Mouse (Mus musculus) retina, adult 2 months (tissue): Measurements from ENCODE around the gene Pla2g5.
"Not testable (repeated sequence)": the region's sequence is repeated elsewhere in the genome, so short reads cannot be mapped to it uniquely, and the experiment has no call there.

Experiments
- DNase-seq: peaks from one replicate; pipeline ENCODE4 v3.0.0-alpha.2; 2012; ENCODE audit warnings: low read depth, low spot score

The Pla2g5 gene

DNA sequence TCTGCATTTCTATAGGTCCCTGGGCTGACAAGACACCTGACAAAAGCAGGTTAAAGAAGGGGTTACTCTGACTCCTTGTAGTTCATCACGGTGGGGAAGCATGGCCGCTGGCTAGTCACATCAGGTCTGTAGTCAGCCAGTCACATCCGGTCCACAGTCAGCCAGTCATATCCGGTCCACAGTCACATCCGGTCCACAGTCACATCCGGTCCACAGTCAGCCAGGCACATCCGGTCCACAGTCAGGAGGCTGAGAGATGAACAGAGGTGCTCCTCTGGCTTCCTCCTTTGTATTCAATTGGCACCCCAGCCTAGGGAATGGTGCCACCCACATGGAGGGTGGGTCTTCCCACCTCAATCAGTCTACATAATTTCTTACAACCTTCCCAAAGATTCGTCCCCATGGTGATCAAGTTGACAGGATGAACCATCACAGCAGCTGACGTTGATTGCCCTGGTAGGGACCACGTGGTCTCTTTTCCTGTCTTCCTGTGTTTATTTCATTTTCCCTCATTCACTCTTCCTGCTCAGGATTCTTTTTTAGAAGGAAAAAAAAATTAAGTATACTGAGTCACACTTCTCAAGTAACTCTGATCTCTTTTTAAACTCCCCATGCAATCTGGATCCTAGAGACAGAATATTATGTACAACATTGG, at the start of gene Pla2g5:
Gene Pla2g5 (minus strand): TSS at position 139 of the 655 bp plus-strand sequence.
- DNase-seq, result no peak

DNA sequence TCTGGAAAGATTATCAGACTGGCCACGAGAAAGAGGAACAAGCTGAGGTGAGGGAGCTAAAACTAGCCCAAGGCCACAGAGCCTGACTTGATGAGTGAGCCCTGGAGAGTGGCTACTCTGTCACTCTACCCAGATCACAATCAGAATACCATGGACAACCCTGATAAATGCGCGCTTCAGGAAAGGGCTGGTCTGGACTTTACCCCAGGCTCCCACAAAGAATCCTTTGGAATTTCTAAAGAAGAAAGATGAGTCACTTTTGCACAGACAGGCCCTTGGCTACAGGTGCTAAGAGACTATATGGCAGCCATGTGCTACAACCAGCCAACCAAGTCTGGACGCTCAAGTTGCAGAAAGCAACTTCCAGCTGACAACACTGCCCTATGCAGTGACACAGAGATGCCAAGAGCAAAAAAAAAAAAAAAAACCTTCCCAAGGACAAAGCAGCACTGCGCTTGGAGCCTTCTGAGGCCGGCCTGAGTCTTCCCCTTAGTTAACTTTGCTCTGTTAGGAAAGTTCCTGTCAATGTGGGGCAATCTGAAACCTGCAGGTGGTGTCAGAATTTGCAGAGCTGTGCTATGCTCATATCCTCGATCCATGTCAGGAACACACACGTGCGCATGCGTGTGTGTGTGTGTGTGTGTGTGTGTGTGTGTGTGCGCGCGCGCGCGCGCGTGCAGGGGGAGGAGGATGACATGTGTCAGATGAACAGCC, 42.5 kb upstream of the Pla2g5 start:
- DNase-seq, result no peak

DNA sequence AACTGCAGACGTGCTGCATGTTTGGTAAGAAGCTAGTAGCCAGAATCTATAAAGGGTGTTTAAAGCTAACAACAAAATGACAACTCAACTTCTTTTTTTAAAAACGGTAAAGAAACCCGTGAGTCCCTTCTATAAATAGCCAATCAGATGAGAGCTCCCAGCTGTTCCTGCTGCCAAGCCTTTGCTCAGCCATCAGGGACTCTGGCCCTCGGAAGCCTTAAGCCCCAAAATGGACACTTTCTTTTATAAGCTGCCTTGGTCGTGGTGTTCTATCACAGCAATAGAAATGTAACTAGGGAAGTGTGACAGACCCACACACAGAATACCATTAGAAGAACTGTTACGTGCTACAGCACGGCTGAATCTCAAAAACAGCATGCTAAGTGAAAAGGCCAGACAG, 36.1 kb upstream of the Pla2g5 start:
- DNase-seq, result no peak

DNA sequence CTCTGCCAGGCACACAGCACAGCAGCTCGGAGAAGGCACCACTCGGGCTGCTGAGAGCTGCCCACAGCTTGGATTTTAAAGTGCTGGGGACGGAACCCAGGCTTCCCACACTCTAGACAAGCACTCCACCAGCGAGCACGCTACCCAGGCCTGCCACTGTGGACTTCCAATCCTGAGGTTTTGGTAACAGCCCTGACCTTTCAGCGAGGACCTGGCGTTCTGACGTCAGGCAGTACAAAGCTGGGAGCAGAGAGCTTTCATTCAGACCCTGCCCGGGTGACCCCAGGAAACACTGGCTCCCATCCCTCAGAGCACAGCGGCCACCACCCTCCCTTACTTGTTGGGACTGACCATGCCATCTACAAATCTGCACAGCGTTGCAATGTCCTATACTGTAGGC, 30.5 kb upstream of the Pla2g5 start:
- DNase-seq, result not testable (repeated sequence)

DNA sequence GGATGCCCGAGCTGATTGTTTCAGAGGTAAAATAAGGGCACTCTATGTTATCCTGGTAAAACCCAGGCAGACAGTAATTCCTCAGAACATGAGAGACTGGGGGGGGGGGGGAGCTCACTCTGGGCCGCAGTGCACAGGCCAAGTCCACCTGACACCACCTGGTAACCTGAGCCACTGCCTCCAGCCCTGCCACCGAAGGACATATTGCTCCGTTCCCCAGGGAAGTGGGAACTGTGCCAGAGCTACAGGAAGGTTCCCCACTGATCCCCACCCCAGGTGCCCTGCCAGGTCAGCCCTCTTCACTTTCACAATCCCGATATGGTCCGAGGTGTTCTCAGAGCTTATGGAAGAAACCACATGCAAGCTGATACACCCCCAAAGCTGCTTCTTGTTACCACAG, 29.4 kb upstream of the Pla2g5 start:
- DNase-seq, result no peak

DNA sequence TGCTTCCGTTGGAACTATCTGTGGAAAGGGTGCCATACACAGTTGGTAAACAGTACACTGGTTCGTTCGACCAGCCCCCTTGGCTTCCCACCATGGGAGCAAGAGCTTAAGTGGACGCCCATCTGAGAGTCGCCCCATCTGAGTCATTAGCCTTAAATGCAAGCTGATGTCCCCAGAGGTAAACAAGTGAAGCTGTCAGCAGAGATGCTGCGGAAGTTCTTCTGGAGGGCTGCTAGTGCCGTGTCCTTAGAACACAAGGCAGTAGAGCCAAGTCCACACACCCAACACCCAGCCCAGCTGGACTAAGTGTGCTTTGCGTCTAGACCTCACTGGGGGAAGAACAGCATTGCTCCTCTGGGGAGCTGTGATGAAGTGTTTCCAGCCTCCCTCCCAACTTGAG, 26.4 kb upstream of the Pla2g5 start:
- DNase-seq, result no peak

DNA sequence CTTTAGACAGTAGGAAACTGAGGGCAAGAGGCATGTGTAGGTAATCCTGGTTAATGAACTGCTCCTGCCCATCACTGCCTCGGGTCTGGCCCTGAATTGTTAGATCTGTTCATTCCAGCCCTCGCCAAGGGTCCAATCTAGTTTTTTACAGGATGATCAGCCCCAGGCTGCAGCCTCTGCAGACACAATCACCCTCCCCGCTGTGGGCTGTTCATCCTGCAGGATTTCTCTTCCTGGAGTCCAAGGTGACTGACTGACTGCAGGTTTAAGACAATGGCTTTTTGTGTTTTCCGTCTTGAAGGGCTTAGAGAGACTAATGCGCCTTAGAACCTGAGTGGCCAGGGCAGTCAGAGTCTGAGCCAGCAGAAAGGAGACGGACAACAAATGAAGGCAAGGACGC, 25.9 kb upstream of the Pla2g5 start:
- no peak for DNase-seq

DNA sequence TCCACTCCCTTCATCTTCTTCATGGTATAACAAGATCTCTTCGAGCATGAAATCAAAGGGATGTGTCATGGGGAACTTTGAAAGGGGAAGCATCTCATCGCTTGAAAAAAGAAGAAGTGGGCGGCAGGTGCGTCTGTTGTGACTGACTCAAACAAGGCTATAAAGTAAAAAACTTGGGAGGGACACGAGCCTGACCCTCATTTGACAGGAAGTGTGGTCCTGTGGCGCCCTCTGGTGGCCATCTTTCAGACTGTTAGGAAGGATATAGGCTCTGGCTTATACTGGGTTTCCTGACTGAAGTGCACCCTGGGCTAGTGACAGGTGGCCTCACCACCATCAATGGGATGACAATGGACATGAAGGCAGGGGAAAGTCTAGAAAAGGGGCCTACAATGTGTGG, 21.0 kb upstream of the Pla2g5 start:
- DNase-seq, result peak; percentile 40

DNA sequence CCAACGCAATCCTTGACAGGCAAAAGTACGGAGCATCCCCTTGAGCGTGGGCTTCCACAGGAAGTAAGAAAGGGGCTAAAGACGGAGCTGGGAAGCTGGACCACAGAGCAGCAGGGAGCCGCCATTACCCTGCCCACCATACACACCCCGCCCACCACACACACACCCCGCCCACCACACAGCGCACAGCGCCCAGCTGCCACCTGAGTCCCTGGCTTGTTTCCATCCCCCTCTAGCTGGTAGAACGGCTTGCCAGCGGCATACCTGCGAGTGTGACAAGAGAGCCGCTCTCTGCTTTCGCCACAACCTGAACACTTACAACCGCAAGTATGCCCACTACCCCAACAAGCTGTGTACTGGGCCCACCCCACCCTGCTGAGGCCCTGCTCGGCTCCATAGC, 18.9 kb upstream of the Pla2g5 start:
- DNase-seq, result no peak

DNA sequence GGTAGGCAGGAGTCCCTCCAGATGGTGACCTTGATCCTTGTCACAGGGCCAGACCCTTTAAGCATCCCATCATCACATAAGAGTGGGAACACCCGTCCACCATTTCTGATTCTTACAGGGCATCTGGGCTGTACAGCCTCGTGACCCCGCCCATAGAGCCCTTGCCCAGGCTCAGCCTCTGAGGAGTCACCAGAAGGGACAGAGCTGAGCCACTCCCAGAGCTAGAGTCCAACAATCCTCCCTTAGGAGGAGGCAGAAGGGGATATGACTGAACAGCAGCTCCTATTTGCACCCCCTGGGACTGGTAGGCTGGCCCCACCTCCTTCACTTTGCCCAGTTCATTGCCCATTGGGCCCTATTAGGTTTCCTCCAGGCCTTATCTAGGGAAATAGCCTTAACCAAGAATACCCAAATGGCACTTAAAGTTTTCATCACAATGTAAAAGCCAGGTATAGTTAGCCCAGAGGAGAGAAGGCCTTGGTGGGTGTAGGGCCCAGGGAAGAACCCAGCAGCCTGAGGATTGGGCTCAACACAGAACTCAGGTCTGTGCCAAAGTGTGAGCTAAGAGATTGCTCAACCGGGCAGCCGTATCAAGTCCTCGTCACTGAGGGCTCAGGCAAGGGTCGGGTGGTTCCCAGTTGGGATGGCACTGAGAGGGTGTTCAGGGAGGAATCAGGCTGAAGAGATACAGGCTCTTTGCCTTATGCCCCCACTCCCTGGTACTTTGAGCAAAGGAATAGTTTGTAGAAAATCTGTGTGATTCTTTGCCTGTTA, 17.7 kb upstream of the Pla2g5 start:
- DNase-seq, result no peak

DNA sequence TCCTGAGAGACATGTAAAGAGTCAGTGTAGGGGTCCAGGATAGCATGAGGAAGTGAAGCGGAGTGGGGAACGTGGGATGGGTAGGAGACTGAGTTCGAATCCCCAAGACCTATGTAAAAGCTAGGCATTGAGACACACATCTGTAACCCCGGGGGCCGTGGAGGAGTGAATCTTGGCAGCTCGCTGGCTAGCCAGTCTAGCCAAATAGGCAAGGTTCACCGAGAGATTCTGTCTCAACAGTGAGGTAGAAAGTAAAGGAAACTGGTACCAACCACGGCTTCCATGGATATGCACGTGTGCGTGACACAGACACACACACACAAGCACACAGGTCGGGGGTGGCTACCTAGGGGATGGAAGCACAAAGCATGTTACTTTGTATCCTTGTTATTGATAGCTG, 16.5 kb upstream of the Pla2g5 start:
- DNase-seq, result no peak

DNA sequence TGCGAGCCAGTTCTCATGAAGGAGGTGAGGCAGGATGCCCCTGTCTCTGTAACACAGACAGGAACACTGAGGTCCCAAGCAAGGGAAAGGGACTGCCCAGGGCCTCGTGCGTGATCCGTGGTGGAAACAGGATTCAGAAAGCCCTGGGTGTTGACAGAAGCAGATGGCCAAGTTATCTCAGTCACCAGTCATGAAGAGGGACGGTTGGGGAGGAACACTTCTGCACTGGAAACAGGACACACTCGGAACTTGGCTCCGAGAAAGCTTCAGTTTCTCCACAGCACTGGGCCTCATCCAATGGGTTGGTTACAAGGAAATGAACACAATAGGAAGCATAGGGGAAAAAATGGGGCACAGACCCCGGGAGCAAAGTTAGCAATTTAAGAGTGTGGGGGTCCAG, 15.5 kb upstream of the Pla2g5 start:
- no peak for DNase-seq

DNA sequence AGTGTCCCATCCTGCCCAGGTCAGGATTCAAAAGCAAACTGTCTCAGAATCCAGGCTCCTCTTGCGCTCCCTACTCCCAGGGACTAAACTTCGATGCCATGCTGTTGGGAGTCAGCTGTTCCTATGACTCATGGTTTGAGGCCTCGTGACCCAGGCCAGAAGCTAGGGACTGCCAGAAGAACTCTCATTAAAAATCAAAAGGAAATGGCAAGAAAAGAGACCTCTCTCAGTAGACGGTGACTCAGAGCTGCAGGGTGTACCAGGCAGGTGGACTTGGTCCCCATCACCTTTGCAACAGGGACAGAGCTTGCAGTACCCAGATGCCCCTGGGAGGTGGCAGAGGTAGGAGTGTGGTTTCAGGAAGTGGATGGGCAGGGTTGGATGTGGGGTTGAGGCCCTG, 14.4 kb upstream of the Pla2g5 start, which contains the start of gene Pla2g2e:
Gene Pla2g2e (plus strand): TSS at position 212 of the 400 bp plus-strand sequence.
- no peak for DNase-seq

DNA sequence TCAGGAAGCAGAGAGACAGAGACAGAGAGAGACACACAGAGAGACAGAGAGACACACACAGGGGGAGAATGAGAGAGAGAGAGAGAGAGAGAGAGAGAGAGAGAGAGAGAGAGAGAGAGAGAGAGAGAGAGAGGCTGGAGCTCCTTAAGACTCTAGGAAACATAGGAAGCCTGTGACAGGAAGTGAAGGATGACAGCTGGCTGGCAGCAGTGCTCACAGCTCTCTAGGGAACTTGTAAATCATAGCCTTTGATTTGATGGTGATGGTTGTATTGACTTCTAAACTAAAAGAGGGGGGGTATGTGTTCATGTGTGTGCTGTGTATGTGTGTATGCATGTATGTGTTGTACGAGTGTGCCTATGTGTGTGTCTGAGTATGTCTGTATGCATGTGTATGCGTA, 12.7 kb upstream of the Pla2g5 start:
- no peak for DNase-seq

DNA sequence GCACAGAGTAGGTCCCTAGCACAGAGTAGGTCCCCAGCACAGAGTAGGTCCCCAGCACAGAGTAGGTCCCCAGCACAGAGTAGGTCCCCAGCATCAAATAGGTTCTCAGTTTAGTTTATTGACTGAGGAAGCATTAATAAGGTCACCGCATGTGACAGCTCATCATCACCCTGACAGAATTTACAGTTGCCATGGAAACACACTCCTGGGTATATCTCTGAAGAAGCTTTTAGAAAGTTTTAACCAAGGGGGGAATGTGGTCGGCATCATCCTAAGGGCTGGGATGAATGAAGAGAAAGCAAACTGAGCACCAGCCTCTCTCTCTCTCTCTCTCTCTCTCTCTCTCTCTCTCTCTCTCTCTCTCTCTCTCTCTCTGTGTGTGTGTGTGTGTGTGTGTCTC, 12.0 kb upstream of the Pla2g5 start:
- not testable (repeated sequence) for DNase-seq

DNA sequence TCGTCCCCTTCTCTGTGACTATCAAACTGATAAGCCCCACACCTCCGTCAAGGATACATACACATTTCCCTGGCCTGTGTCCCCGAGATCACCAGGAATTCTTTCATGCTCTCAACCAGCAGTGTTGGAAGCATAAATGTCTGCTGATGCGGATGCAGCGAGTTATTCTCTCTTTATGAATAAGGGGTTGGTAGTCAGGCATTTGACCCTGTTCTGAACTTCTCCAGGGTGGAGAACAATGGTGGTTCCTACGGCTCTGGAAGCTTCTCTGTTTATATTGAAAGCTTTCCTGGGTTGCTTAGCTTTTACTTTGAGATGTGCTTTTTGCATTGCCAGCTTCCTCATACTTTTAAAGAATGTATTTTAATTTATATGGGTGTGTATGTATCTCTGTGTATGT, 10.6 kb upstream of the Pla2g5 start, which contains the start of gene Gm13030:
Gene Gm13030 (minus strand): TSS at position 101 of the 400 bp plus-strand sequence.
- no peak for DNase-seq

DNA sequence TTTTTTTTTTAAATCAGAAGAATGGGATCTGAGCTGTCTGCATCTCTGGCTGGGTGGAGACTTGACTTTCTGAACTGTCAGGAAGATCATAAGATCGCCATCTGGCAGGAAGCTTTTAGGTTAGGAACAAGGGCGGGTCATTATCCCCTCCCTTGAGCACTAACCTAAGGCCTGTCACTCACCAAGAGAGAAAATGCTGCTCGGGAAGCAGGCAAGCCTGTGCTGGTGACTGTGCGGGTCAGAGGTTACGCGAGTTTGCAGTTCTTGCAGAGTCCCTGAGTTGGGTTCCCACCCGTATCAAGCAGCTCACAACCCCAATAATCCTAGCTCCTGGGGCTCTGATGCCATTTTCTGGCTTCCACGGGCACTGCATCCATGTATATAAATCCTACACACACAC, 5.4 kb upstream of the Pla2g5 start:
- DNase-seq, result no peak

DNA sequence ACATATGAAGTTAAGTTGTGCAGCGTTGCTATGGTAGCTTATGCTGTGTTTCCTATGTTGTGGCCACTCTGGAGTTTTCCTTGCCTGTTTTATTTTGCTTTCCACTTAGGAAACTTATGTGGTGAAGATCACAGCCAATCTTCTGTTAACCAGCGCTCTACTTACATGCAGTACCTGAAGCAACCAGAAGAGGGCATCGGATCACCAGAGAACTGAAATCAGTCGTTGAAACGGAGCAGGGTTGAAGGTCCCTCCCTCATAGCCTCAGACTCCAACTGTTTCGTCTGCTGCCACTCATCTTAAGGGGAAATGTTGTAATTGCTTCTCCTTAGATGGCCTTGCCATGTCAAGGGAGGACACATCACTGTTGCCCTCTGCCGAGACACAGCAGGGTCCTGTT, 3.1 kb upstream of the Pla2g5 start:
- peak; percentile 29 for DNase-seq

DNA sequence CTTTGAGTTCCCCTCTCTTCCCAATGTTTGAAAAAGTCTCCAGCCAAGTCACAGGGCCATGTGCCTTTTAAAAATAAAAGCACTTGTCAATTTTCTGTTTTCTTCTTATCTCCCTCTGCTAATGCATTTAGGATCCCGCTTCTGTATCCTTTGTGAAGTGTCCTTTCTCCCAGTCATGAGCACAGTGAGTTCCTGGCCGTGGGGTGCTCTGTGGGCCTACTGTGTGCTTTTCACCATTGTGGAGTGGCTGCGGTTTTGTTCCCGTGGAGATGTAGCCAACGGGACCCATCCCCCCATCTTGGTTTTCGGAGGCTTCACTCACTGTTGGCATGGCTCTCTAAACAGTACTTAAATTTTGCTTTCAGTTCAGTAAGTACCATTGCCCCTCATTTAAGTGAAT, 2.7 kb upstream of the Pla2g5 start:
- no peak for DNase-seq

DNA sequence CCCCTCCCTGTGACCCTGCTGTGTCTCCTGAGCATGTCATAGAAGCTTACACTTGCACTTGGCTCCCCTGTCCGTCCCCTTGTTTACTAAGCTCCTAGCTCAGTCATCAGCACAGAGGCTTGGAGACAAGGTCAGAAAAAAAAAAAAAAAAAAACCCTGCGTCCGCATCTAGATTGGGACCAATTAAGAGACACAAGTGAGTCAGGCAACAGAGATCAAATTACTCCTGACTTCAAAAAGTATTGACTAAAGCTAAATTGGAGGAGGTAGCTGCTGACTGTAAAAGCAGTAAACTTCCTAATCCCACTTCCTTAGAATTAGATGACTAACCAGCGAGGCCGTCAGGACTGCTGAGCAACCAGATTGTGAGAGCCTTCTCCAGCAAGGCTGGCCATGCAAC, 1.8 kb upstream of the Pla2g5 start:
- DNase-seq, result no peak

DNA sequence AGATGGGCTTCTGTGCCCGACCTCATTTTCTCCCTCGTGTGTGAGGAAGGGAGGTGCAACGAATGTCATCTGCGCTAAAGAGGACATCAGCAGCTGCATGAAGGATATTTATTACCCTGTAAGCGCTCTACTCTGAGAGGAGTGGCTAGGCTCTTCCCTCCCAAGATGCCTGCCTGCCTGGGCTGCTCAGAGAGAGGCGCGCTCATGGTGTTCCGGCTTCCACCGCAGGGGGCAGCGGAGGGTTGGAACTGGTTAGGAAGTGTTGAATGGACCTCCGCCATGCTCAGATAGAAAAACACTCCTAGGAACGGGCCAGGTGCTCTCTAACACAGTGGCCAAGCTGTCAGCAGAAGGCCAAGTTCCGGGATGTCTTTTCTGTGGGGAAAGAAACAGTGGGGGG, 3.6 kb downstream of the Pla2g5 start:
- peak; percentile 51 for DNase-seq

DNA sequence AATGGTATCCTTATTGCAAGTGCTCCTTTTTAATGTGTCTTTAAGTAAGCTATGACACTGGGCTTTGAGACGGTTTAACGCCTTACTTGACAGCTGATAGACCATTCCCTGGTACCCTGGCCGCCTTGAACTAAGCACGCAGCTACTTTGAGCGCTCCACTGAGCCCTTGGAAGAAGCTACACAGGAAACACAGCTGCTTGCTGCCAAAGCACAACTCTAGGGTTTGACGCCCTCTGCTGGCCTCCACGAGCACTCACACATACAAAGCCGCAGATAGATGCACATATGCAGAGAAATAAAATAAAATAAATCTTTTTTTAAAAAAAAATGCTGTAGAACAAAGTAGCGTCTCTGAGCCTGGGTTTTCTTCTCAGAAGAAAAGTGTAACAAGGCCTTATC, 4.0 kb downstream of the Pla2g5 start:
- peak; percentile 37 for DNase-seq

DNA sequence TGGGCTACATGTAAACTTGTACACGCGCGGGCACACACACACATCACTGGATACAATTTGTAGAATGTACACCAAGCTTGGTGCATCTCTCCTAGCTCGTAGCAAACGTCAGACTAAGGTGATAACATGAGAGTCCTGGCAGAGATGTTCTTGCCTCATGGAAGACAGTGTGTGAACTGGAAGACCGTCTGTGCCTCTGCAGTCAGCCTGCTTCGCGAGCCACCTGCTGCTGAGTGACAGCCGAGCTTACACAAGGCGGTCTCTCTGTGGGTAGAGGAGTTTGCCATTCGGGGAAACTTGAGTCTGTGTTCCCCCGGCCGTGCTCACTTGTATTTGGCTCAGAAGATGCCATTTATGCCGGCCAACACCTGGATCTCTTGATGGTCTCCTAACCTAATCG, 4.8 kb downstream of the Pla2g5 start:
- DNase-seq, result no peak
